Mouse (Mus musculus): ENCODE results near the gene Slc2a5. TPM values are rescaled to one million over a fixed set of nuclear protein-coding genes. Genes with fewer than 3 reads are reported as not detected.

The Slc2a5 gene
- total RNA-seq, 2 experiments from 2014 or later, result 5.1 to 5.3 TPM

DNA sequence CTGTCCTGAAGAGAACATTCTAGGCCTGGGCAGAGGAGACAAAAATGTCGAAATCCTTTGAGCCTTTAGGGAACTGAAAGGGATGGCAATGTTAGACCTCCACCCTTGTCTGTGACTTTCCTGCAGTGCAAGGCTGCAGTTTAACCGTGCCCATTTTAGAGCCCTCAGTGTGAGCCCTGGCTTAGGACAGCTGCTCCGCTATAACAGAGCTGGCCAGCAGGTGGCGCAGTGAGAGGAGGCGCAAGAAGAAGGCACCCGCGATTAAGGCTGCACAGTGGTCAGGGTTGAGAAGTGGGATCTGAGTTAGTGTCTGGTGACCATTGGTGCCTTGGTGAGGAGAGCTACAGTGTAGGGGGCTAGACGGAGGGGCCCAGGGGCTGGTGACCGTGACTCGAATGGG lies 17.6 kb downstream of the Slc2a5 start:
- peak; percentile 46 to 72 for DNase-seq (ENCODE audit: low spot score in 2 of 2)
- intact Hi-C loops (cut with DNase I), result loop anchor here (1.0 kb wide), 1 partner anchor 83 kb away; no protein-coding TSS in a partner anchor

DNA sequence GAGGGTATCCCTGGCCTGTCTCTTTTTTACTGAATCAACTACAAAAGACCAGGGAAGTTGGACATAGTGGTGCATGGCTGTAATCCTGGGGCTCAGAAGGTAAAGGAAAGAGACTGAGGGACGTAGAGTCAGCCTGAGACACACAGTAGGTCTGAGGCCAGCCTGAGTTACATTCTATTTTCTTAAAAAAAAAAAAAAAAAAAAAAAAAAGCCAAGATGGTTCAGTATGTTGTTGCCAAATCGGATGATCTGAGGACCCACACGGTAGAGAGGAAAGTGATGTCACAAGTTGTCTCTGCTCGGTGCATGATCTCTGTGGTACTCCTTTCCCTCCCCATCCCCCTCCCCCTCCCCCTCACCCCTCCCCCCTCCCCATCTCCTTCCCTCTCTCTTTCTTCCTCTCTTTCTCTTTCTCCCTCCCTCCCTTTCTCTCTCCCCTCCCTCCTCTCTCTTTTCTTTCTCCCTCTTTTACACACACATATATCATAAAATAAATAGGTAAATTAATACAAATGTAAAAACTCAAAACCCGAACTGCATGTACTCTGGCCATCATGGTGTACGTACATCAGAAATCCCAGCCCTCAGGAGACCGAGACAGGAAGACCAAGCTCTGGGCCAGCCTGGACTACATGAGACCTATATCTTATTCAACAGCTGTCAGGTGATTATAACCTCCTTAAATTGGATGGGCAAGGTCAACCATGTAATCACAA lies 18.4 kb downstream of the Slc2a5 start:
- no peak for DNase-seq (ENCODE audit: low spot score in 2 of 2)
- intact Hi-C loops (cut with DNase I), result loop anchor here (1.0 kb wide), 1 partner anchor 82 kb away; no protein-coding TSS in a partner anchor

- intact Hi-C loops (cut with DNase I), result no loop called here
Observed at GRCm38 (mm10) chr4:150138084-150138543, 19.0 kb downstream of the Slc2a5 start.

GRCm38 (mm10) chr4:150139090-150139489 lies 20.0 kb downstream of the Slc2a5 start:
- intact Hi-C loops (cut with DNase I), result no loop called here
- no peak for DNase-seq (ENCODE audit: low spot score in 2 of 2)

More at GRCm38 (mm10) chr4:150138084-150138543, 19.0 kb downstream of the Slc2a5 start:
- peak; percentile 63 to 81 for DNase-seq (ENCODE audit: low spot score in 2 of 2)

DNA sequence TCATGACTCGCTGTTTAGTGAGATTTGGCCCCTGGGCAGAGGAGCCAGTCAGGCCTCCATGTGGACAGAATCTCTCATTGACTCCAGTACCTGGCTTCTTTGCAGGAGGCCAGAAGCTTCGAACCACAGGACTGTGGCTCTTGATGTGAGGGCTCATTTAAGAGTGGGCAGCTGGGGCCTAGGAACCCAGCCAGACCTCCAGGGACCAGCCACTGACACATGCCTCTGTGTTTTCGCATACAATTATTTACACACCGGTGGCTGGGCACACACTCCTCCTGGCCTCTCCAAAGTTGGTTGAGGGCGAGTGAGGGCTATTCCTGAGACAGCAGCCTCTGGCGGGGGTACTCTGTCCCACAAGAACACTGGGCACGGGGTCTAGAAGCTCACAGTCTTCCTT lies 21.3 kb downstream of the Slc2a5 start:
- intact Hi-C loops (cut with DNase I), result no loop called here
- DNase-seq (ENCODE audit: low spot score in 2 of 2), result no peak

- no peak for DNase-seq (ENCODE audit: low spot score in 2 of 2)
- intact Hi-C loops (cut with DNase I), result no loop called here
Observed at GRCm38 (mm10) chr4:150144242-150144641, 25.2 kb downstream of the Slc2a5 start.

DNA sequence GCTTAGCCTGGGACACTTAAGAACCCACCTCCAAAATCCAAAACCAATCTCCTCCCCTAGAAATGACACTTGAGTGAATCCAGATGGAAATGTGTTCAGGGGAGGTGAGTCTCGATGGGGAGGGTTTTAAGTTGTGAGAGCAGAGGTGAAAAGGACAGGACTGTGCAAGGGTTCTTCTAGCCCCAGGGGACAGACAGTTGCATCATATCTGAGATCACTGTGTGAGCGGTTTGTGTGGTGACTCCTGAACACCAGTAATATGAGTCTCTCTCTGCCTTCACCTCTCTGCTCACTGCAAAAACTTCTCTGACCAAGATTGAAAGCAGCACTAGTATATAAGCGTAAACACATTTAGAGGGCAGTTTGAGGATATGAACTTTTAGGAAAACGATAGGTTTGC lies 27.2 kb downstream of the Slc2a5 start:
- DNase-seq (ENCODE audit: low spot score in 2 of 2), result no peak

DNA sequence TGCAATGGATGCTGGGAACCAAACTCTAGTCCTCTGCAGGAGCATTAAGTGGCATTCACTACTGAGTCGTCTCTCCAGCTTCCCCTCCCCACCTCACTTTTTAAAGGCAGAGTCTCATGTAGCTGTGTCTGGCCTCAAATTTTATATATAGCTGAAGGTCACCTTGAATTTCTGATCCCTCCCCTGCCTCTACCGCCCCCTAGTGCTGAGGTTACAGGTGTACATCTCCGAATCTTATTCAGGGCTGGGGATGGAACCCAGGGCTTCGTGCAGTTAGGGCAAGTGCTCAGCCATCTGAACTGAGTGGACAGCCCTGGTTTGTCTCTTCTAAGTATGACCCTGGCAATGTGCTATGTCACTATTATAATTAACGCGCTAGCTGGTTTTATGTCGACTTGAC lies 32.0 kb downstream of the Slc2a5 start:
- intact Hi-C loops (cut with DNase I), result no loop called here
- DNase-seq (ENCODE audit: low spot score in 2 of 2), result no peak

More for the DNA sequence above, 27.2 kb downstream of the Slc2a5 start:
- intact Hi-C loops (cut with DNase I), result no loop called here

- no peak for DNase-seq (ENCODE audit: low spot score in 2 of 2)
- intact Hi-C loops (cut with DNase I), result no loop called here
Observed at GRCm38 (mm10) chr4:150152483-150152882, 33.4 kb downstream of the Slc2a5 start.

DNA sequence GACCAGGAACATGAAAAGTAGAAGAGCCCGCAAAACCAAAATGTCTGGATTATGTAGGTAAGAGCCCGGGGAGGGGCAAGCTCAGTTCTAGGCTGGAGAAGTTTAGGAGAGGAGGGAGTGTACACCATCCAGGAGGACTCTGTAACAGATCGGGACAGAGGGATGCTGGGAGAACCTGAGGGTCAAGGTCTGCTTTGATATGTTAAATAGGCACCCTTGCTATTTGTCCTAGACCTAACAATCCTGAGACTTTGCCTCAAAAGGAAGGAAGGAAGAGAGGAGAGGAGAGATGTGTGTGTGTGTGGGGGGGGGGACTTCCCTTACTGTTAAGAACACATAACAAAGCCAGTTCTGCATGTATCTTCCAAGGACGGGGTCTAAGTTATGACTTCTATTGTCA lies 36.2 kb downstream of the Slc2a5 start:
- intact Hi-C loops (cut with DNase I), result no loop called here
- no peak for DNase-seq (ENCODE audit: low spot score in 2 of 2)

GRCm38 (mm10) chr4:150155731-150156130 lies 36.6 kb downstream of the Slc2a5 start:
- DNase-seq (ENCODE audit: low spot score in 2 of 2), result no peak
- intact Hi-C loops (cut with DNase I), result no loop called here

DNA sequence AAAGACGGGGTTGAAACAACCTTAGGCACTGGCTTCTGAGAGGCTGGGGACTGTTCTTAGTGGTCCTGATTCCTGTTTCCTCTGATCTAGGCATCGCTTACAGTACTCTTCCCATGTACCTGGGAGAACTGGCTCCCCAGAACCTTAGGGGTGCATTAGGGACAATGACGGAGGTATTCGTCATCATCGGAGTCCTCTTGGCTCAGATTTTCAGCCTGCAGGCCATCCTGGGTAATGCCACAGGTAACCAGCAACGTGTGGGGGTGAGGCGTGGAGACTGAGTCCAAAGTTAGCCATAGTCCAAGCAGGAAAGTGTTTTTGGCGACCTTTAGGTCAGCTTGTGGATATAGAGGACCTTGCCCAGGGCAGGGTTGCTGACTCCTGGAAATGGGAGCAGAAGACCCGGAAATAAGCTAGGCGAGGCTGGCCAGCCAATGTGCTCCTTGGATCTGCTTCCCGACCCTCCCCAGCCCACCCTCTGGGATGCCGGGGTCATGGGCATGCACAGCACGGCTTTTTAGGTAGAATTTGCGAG lies 38.3 kb downstream of the Slc2a5 start:
- no peak for DNase-seq (ENCODE audit: low spot score in 2 of 2)
- intact Hi-C loops (cut with DNase I), result no loop called here

DNA sequence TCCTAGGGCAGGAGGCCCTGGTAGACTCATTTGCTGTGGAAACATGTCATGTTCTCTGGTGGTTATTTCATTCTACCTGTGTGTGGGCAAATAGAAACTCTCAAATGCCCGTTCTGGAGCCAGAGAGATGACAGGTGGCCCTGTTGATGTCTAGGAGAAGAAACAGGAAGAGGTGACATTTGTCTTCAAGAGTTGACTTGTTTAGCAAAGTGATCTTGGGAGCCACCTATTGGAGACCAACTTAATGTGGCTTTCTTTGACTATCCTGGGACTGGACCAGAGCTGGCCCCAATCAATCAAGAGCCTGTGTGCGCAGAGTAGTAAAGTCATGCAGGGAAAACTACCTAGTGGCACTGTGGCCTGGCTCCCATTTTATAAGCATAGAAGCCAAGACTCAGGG lies 40.4 kb downstream of the Slc2a5 start:
- intact Hi-C loops (cut with DNase I), result no loop called here
- no peak for DNase-seq (ENCODE audit: low spot score in 2 of 2)

DNA sequence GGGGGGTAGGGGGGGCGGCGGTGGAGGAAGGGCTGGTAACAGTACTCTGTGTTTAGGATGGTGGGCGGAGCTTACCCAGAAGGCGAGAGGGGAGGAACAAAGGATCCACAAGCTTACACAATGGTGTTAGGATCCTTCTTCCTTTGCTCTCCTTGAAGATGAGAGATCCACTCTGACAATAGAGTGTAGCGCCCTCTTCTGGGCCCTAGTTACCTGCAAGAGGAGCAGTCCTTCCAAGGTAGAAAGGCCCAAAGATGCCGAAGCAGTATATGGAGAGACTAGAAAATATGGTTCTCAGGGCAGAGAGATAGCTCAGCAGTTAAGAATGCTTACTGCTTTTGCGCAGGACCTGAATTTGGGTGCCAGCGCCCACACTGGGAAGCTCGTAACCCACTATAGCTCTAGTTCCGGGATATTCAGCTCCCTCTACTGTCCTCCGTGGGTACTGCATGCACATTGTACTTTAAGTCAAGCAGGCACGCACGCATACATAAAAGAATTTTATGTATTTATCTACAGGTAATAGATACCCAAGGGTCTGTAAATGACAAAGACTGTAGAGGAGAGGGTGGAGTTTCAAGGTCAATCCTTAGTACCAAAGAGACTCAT lies 43.6 kb downstream of the Slc2a5 start:
- intact Hi-C loops (cut with DNase I), result no loop called here
- DNase-seq (ENCODE audit: low spot score in 2 of 2), result no peak

DNA sequence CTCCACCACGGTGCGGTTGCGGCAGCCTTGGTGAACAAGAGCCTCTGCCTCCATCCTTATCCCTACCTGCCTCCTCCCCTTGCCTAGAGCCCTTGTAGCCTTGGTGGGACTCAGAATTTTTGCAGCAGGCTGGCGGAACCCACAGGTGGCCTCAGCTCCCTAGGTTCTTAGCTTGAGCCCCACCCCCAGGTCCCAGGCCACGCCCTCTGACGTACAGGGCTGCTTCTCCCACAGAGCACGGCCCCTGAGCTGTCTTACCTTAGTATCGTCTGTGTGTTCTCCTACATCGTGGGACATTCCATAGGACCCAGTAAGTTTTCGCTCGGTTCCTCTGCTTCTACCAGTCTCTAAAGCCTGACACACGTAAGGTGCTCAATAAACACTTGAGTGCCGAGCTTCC lies 45.8 kb downstream of the Slc2a5 start:
- no peak for DNase-seq (ENCODE audit: low spot score in 2 of 2)
- intact Hi-C loops (cut with DNase I), result no loop called here

DNA sequence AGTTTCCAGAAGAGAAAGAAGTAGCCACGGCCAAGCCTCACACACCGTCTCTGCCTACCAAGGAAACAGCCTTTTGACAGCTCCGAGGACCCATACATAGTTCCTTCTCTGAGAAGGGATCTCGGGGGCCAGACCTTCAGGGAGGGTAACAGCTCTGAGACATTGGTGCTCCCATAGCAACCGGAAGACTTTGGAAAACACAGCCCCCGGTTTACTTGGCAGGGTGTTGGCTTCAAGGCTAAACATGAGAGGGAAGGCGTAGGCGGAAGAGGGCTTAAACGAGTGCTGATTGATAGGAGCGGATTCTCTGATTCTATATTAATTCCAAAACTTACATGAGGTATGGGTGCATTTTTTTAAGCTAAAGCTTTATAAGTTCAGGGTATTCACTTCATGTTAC lies 49.3 kb downstream of the Slc2a5 start:
- intact Hi-C loops (cut with DNase I), result no loop called here
- peak; percentile 19 to 66 for DNase-seq (ENCODE audit: low spot score in 2 of 2)

DNA sequence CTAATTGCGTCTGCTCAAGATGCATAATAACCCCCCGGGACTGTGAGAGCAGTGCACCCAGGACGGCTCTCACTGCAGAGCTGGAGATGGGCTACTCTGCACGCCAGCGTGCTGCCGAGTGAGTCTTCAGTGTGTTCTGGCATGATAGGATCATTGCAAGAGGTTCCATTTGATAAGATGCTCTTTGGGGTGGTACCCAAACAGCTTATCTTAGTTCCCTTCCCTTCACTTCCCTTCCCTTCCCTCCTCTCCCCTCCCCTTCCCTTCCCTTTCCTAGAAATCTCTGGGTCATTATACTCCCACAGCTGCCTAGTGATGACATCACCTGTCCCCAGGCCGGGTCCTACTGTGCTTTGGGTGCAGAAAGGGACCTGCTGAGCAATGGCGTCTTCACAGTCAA lies 53.0 kb downstream of the Slc2a5 start:
- no peak for DNase-seq (ENCODE audit: low spot score in 2 of 2)
- intact Hi-C loops (cut with DNase I), result no loop called here

DNA sequence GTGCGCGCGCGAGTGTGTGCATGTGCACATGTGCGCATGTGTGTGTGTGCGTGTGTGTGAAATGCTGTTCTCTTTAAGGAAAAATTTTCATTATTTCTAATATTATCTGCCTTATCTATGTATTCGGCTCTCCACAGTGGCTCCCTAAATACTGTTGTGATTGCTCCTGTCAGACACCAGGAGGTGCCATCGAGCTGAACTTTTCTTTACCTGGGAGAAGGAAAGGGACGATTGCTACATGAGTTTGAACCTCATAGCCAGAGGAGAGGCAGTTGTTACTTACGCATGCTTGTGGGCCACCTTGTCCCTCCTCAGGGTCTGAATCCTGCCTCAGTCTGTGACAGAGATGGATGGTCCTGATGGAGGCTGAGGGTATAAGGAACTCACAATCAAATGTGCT lies 54.2 kb downstream of the Slc2a5 start:
- intact Hi-C loops (cut with DNase I), result loop anchor here (1.0 kb wide), 1 partner anchor 46 kb away; no protein-coding TSS in a partner anchor
- DNase-seq (ENCODE audit: low spot score in 2 of 2), result peak in 1 of 2 experiments; percentile 61

- no peak for DNase-seq (ENCODE audit: low spot score in 2 of 2)
- intact Hi-C loops (cut with DNase I), result no loop called here
Observed at GRCm38 (mm10) chr4:150174027-150174426, 54.9 kb downstream of the Slc2a5 start.

DNA sequence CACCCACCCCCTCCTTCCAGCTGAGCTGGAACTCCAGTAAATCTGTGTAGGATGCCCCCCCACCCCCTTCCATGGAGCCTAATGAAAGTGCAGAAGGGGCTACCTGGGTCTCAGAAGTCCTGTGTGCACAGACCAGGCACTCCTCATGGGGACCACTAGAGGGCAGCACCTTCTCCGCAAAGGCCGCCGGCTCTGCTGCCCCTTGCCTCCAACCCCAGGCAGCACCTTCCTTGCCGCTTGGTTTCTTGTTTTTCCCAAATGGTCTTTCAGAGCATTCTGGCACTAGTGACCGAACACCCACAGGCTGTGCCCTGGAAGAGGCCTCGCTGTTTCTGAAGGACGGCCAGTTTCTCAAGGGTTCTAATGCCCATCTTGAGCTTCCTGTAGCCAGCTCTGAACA lies 57.5 kb downstream of the Slc2a5 start:
- peak in 1 of 2 experiments; percentile 18 for DNase-seq (ENCODE audit: low spot score in 2 of 2)
- intact Hi-C loops (cut with DNase I), result no loop called here

GRCm38 (mm10) chr4:150177122-150177521 lies 58.0 kb downstream of the Slc2a5 start:
- DNase-seq (ENCODE audit: low spot score in 2 of 2), result no peak
- intact Hi-C loops (cut with DNase I), result no loop called here

Data from left cerebral cortex, postnatal 14 days (tissue).